Mouse (Mus musculus) lung, postnatal 0 days (tissue): ENCODE measurements around the gene Klk11.

Experiments used
- CTCF ChIP-seq: IDR thresholded peaks from 2 replicates; pipeline ENCODE4 v1.5.1; 2016; ENCODE audit warnings: antibody characterized with exemption, mild to moderate bottlenecking
- EP300 ChIP-seq: IDR thresholded peaks from 2 replicates; pipeline ENCODE4 v1.6.1; 2016; ENCODE audit warnings: antibody characterized with exemption, mild to moderate bottlenecking, control low read depth

DNA sequence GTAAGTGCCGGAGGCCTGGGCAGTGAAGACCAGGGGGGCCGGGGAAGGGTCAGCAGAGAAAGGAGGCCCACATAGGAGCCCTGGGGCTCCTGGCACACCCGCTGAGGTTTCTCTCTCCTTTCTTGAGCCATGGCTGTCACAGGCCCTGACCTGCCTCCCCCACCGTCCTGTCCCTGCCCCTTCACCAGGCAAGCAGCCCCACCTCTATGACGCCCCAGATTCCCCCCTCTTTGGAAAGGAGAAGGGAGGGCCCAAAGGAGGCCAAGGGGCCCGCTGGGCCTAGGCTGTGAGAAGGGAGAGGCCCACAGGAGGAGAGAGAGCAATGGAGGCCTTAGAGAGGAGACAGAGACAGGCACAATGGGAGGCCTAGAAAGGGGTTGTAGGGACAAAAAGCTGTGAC lies 398 bp downstream of the Klk11 start:
- TF ChIP-seq EP300: no peak
- TF ChIP-seq CTCF: no peak
